Mouse (Mus musculus) macrophage (primary cell): Measurements from ENCODE around the gene Fam57b. TPM values are rescaled to one million over a fixed set of nuclear protein-coding genes. Genes with fewer than 3 reads are reported as not detected.

Experiments used
- H3K27ac ChIP-seq: fragments of 350-480 bp; formaldehyde crosslinking; 2 replicates; pipeline ENCODE4 v1.9.0; 2021
- H3K36me3 ChIP-seq: fragments of 350-480 bp; formaldehyde crosslinking; 2 replicates; pipeline ENCODE4 v1.9.0; 2021; ENCODE audit errors: inconsistent target
- H3K4me3 ChIP-seq: fragments of 350-480 bp; formaldehyde crosslinking; 2 replicates; pipeline ENCODE4 v1.9.0; 2021; ENCODE audit errors: inconsistent target
- H3K79me2 ChIP-seq: fragments of 350-480 bp; formaldehyde crosslinking; 2 replicates; pipeline ENCODE4 v1.9.0; 2021; ENCODE audit errors: inconsistent target
- WGBS: methylation state at CpG from one replicate; pipeline ENCODE4 v1.1.7; 2026; ENCODE audit warnings: inconsistent platforms; ENCODE audit not compliant: missing documents; 5-methylcytosine and 5-hydroxymethylcytosine counted together
- polyA plus RNA-seq: library from polyadenylated mRNA; stranded (reverse); fragments of 250-400 nt; gene quantifications from 3 replicates; pipeline ENCODE4 v1.2.4, GENCODE M21; 2018; ENCODE audit warnings: inconsistent platforms

The Fam57b gene
- polyA plus RNA-seq, 1 experiment from 2014 or later, result 0.17 TPM

GRCm38 (mm10) chr7:126869780-126870519 lies 72.5 kb downstream of the Fam57b start:
- Histone ChIP-seq H3K79me2 (no peaks in the 10 kb centered on the region; the same call in 1 of the 2 replicates), H3K27ac (no peak overlapping the region), H3K4me3 (no peak overlapping the region), H3K36me3 (peaks cover 83% of the 10 kb centered on the region)
- 97% methylated on average over 19 of the region's 23 CpGs for WGBS

DNA sequence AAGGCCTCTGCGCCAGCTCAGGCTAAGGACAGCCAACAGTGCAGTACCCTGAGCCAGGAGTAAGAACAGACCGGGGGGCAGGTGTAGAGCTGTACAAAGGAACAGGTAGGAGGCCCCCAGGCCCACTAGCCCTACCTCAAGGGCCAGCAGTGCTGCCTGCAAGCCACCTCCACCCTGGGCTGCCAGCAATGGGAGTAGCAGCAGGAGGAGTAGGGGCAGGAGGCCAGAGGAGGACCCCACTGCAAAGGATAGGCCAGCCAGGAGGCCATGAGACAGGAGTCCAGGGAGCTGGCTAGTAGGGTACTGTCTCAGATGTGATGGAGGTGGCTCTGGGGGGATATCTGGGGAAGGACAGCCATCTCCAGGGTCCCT lies 73.0 kb downstream of the Fam57b start:
- WGBS, result 82% methylated on average over 1 of the region's 2 CpGs
- H3K4me3 ChIP-seq, result no peak overlapping the region
- peaks cover 88% of the 10 kb centered on the region for H3K36me3 ChIP-seq

DNA sequence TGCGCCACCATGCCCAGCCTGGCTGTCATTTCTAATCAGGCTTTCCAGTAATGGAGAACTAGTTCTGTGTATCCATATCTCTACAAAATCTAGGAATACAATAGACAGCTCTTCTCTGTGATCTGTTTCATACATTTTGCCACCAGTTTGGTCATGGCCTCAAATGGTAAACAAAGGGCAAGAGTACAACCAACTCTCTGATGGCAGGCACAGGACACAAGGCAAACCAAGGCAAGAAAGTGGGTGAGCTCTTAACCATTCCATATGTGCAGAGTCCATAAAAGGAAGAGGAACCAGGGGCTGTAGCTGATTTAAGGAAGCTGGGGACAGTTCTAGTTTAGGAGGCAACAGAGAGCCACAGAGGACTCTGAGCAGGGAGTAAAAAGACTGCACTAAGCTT lies 79.8 kb downstream of the Fam57b start:
- Histone ChIP-seq H3K79me2 (peaks cover 29% of the 10 kb centered on the region), H3K36me3 (peaks cover 70% of the 10 kb centered on the region), H3K27ac (no peak overlapping the region), H3K4me3 (no peak overlapping the region)
- WGBS, result 100% methylated on average over 1 of the region's 1 CpGs

More for the DNA sequence above, 73.0 kb downstream of the Fam57b start:
- Histone ChIP-seq H3K79me2 (no peaks in the 10 kb centered on the region; the same call in 1 of the 2 replicates), H3K27ac (no peak overlapping the region)

Other genes with a start within 250 kb of the Fam57b start
- 124 to 206 TPM (median 173 TPM) in 3 replicates for gene Eif3c, start 231.3 kb upstream of the Fam57b start, polyA plus RNA-seq
- gene Apobr, start 212.7 kb upstream of the Fam57b start, polyA plus RNA-seq, result 51.3 to 183 TPM (median 99.8 TPM) in 3 replicates
- 81.0 to 165 TPM (median 104 TPM) in 3 replicates for gene Cln3, start 211.9 kb upstream of the Fam57b start, polyA plus RNA-seq
- gene Il27, start 202.7 kb upstream of the Fam57b start, polyA plus RNA-seq, result 1.1 to 2.6 TPM (median 1.2 TPM) in 3 replicates
- gene Nupr1, start 166.8 kb upstream of the Fam57b start, polyA plus RNA-seq, result 14.9 to 47.0 TPM (median 32.4 TPM) in 3 replicates
- 12.5 to 21.7 TPM (median 17.0 TPM) in 3 replicates for gene Sgf29, start 148.4 kb upstream of the Fam57b start, polyA plus RNA-seq
- 1.7 to 8.8 TPM (median 7.5 TPM) in 3 replicates for gene Sult1a1, start 121.2 kb upstream of the Fam57b start, polyA plus RNA-seq
- 39.1 to 134 TPM (median 42.4 TPM) in 3 replicates for gene Bola2, start 102.3 kb upstream of the Fam57b start, polyA plus RNA-seq
- gene Slx1b, start 101.9 kb upstream of the Fam57b start, polyA plus RNA-seq, result 4.2 to 7.9 TPM (median 4.8 TPM) in 3 replicates
- gene Coro1a, start 89.9 kb upstream of the Fam57b start, polyA plus RNA-seq, result 69.4 to 223 TPM (median 209 TPM) in 3 replicates
- 129 to 232 TPM (median 188 TPM) in 3 replicates for gene Mapk3, start 38.1 kb upstream of the Fam57b start, polyA plus RNA-seq
- gene Gdpd3, start 31.3 kb upstream of the Fam57b start, polyA plus RNA-seq, result 1.9 to 3.3 TPM (median 2.6 TPM) in 3 replicates
- gene Ypel3, start 20.7 kb upstream of the Fam57b start, polyA plus RNA-seq, result 40.6 to 227 TPM (median 90.3 TPM) in 3 replicates
- gene Tbx6, start 16.2 kb upstream of the Fam57b start, polyA plus RNA-seq, result 0.19 to 0.25 TPM in 2 of 3 replicates, not detected in the other
- gene Ppp4c, start 5.2 kb upstream of the Fam57b start, polyA plus RNA-seq, result 62.0 to 139 TPM (median 129 TPM) in 3 replicates
- gene 4930451I11Rik, start 34.0 kb downstream of the Fam57b start, polyA plus RNA-seq, result not detected in 3 replicates
- 0.10 TPM in 1 of 3 replicates, not detected in the others for gene Doc2a, start 49.7 kb downstream of the Fam57b start, polyA plus RNA-seq
- 3.9 to 23.5 TPM (median 19.4 TPM) in 3 replicates for gene Hirip3, start 64.3 kb downstream of the Fam57b start, polyA plus RNA-seq
- 34.7 to 59.9 TPM (median 57.7 TPM) in 3 replicates for gene Ino80e, start 64.7 kb downstream of the Fam57b start, polyA plus RNA-seq
- 24.1 to 40.9 TPM (median 31.3 TPM) in 3 replicates for gene Taok2, start 87.0 kb downstream of the Fam57b start, polyA plus RNA-seq
- 36.1 to 105 TPM (median 98.7 TPM) in 3 replicates for gene Tmem219, start 125.2 kb downstream of the Fam57b start, polyA plus RNA-seq
- 15.3 to 21.9 TPM (median 16.2 TPM) in 3 replicates for gene Kctd13, start 131.2 kb downstream of the Fam57b start, polyA plus RNA-seq
- not detected in 3 replicates for gene Asphd1, start 151.9 kb downstream of the Fam57b start, polyA plus RNA-seq
- 0.33 to 1.4 TPM (median 1.1 TPM) in 3 replicates for gene Sez6l2, start 152.9 kb downstream of the Fam57b start, polyA plus RNA-seq
- 71.8 to 111 TPM (median 94.8 TPM) in 3 replicates for gene Cdipt, start 178.2 kb downstream of the Fam57b start, polyA plus RNA-seq
- 1.3 to 3.9 TPM (median 1.7 TPM) in 3 replicates for gene Cdiptos, start 178.4 kb downstream of the Fam57b start, polyA plus RNA-seq
- 88.1 to 116 TPM (median 99.9 TPM) in 3 replicates for gene Mvp, start 217.0 kb downstream of the Fam57b start, polyA plus RNA-seq
- gene Pagr1b, start 218.8 kb downstream of the Fam57b start, polyA plus RNA-seq, result 1.4 to 5.2 TPM in 2 of 3 replicates, not detected in the other
- 1.1 to 15.9 TPM (median 13.4 TPM) in 3 replicates for gene Pagr1a, start 219.7 kb downstream of the Fam57b start, polyA plus RNA-seq
- gene Gm42742, start 223.4 kb downstream of the Fam57b start, polyA plus RNA-seq, result 15.3 to 31.9 TPM (median 18.2 TPM) in 3 replicates
- not detected in 3 replicates for gene Prrt2, start 223.5 kb downstream of the Fam57b start, polyA plus RNA-seq
- gene Maz, start 229.4 kb downstream of the Fam57b start, polyA plus RNA-seq, result 58.9 to 102 TPM (median 70.2 TPM) in 3 replicates
- gene Kif22, start 244.8 kb downstream of the Fam57b start, polyA plus RNA-seq, result 1.8 to 5.1 TPM (median 4.4 TPM) in 3 replicates